Mouse (Mus musculus): ENCODE results near the gene Rab28. TPM values are rescaled to one million over a fixed set of nuclear protein-coding genes. Genes with fewer than 3 reads are reported as not detected.
A peak's percentile ranks its signal among the peaks of the same experiment; 100 is the strongest.

The Rab28 gene
- total RNA-seq, 2 experiments from 2014 or later: 54.4 to 57.5 TPM

- DNase-seq: peak; percentile 3
- intact Hi-C loops (cut with DNase I; ENCODE audit: low total_unique reads): no loop called here
Measured at GRCm38 (mm10) chr5:41666012-41666411, 41.9 kb downstream of the Rab28 start.

GRCm38 (mm10) chr5:41636793-41637192 is 71.2 kb downstream of the Rab28 start:
- intact Hi-C loops (cut with DNase I; ENCODE audit: low total_unique reads): no loop called here
- no peak for DNase-seq

GRCm38 (mm10) chr5:41627224-41628144 is 80.5 kb downstream of the Rab28 start:
- intact Hi-C loops (cut with DNase I; ENCODE audit: low total_unique reads): no loop called here
- no peak for DNase-seq

- intact Hi-C loops (cut with DNase I; ENCODE audit: low total_unique reads): no loop called here
- DNase-seq: no peak
Measured at GRCm38 (mm10) chr5:41625544-41625943, 82.4 kb downstream of the Rab28 start.

- intact Hi-C loops (cut with DNase I; ENCODE audit: low total_unique reads): no loop called here
- no peak for DNase-seq
Measured at GRCm38 (mm10) chr5:41621748-41622147, 86.2 kb downstream of the Rab28 start.

- intact Hi-C loops (cut with DNase I; ENCODE audit: low total_unique reads): no loop called here
- no peak for DNase-seq
Measured at GRCm38 (mm10) chr5:41618966-41619365, 89.0 kb downstream of the Rab28 start.

GRCm38 (mm10) chr5:41610447-41611030 is 97.4 kb downstream of the Rab28 start:
- no peak for DNase-seq
- intact Hi-C loops (cut with DNase I; ENCODE audit: low total_unique reads): no loop called here

GRCm38 (mm10) chr5:41596242-41597117 is 111.5 kb downstream of the Rab28 start:
- no peak for DNase-seq
- intact Hi-C loops (cut with DNase I; ENCODE audit: low total_unique reads): no loop called here

- intact Hi-C loops (cut with DNase I; ENCODE audit: low total_unique reads): no loop called here
- no peak for DNase-seq
Measured at GRCm38 (mm10) chr5:41595199-41595598, 112.8 kb downstream of the Rab28 start.

- no peak for DNase-seq
- intact Hi-C loops (cut with DNase I; ENCODE audit: low total_unique reads): no loop called here
Measured at GRCm38 (mm10) chr5:41578051-41578450, 129.9 kb downstream of the Rab28 start.

Other genes with a start within 250 kb of the Rab28 start
- gene Nkx3-2, start 56.3 kb upstream of the Rab28 start, total RNA-seq (2021): not detected
- 10 to 100 TPM; 12.6 to 13.6 TPM for gene Bod1l, start 136.2 kb upstream of the Rab28 start, total RNA-seq (2021)